Mouse (Mus musculus) heart, postnatal 4 days (tissue): Measurements from ENCODE around the gene Klk7. TPM values are rescaled to one million over a fixed set of nuclear protein-coding genes. Genes with fewer than 3 reads are reported as not detected.

Experiments used
- DNase-seq: peaks from one replicate; pipeline ENCODE4 v3.0.0; 2021
- total RNA-seq, 2 experiments: library from RNA; stranded (reverse); gene quantifications; 2 replicates each; pipeline ENCODE4 v1.2.3; 2021

Gene Klk7
- total RNA-seq, 2 experiments from 2014 or later = not detected

DNA sequence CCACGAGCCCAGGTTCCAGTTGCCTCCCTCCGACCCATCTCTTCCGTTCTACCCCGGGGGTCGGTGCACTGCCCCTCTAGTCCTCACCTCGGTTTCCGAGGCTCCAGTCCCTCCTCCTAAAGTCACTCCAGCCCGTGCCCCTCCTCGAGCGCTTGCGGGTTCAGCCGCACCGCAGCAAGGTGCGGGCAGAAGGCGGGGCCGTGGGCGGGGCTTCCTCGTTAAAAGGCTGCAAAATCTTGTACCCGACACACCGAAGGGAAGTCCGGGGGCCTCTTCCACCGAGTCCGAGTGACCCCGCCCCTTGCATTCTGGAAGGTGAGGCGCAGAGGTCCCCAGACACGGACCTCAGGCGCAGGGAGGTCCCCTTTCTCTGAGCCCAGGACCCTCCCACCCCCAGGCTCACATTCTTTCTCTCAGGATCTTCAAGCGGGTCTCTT lies 13.7 kb upstream of the Klk7 start, which contains the start of gene Klk8:
Klk8 (plus strand) TSS at position 245 of the 437 bp plus-strand sequence.
- no peak for DNase-seq

DNA sequence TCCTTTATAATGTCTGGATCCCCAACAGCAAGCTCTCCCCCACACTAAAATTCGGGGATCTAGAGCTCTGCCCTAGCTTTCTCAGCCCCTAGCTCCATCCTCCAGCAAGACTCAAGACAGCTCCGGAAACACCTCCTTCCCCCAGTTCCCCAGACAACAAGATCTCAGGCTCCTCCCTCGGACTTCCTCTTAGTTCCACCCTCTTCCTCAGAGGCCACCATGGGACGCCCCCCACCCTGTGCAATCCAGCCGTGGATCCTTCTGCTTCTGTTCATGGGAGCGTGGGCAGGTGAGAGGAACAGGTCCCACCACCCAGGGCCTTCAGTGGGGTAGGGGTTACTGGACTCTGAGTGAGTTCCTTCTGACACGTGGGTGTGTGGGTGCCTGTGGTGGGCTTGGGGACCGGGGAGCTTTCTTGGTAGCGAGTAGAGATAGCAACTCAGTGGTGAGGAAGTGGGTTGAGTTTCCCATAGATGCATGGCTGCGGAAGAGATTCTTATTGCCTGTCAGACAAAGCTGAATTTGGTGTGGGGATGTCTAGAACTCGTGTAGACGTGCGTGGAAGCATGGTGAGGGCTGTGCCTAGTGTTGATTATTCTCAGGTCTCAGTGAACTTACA lies 13.1 kb upstream of the Klk7 start:
- no peak for DNase-seq

DNA sequence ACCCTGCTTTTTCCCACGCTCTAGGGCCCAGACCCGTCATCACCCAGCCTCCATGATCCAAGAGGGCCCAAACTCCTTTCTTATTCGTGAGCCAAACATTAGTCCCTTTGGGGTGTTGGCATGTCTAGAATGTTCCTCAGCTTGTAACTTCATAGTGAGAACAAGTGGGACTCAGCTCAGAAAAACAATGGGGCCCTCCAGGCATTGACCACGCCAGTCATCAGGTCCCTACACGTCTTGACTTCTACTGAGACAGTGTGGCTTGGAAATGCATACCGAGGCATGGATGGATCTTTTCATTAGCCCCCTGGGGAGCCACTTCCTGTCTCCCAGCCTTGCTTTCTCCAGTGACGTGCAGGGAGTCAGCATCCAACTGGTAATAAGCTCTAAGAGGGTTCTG lies 11.2 kb upstream of the Klk7 start:
- DNase-seq = no peak

DNA sequence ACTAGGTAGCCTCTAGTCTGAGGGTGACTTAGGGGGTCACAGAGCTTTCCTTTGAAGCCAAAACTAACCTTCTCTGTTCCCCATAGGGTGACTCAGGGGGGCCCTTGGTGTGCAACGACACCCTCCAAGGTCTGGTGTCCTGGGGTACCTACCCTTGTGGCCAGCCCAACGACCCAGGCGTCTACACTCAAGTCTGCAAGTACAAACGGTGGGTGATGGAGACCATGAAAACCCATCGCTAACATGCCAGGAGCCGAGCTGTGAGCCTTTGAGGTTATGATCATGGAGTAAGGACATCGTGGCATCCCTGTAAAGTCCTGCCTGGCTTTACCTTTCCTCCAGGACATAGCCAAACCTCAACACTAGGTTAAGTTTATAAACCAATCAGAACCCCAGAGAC lies 4.1 kb downstream of the Klk7 start:
- no peak for DNase-seq

DNA sequence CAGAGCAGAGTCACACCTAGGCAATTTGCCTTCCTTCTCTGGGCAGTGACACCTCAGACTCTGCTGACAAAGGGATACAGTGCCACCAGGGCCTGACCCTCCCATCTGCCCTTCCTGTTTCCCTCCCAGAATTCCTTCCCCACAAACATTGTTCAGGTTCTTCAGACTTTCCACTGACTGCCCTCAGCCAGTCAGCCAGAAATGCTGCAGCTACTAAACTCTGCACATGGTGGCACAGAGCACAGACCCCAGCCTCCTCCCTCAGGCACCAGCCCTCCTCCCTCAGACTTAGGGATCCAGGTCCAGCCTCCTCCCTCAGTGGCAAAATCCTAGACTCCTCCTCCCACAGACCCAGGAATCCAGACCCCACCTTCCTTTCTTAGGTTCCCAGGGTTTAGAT lies 5.7 kb downstream of the Klk7 start:
- DNase-seq = no peak

DNA sequence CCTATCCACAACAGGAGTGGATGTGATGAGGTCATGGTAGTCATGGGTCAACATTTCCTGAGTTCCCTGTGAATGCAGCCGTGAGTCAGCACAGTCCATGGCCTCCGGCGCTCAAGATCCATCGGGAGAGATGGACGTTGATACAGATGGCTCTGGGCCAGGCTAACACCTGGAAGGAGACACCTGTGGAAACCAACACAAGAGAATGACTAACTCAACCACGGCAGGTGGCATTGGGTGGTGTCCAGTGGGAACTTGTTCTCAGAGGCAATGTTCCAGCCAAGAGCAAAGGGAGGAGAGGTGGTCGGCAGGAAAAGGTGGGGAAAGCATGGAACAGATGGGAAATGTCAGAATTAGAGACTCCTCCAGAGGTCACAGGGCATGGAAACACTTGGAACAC lies 10.5 kb downstream of the Klk7 start:
- no peak for DNase-seq

DNA sequence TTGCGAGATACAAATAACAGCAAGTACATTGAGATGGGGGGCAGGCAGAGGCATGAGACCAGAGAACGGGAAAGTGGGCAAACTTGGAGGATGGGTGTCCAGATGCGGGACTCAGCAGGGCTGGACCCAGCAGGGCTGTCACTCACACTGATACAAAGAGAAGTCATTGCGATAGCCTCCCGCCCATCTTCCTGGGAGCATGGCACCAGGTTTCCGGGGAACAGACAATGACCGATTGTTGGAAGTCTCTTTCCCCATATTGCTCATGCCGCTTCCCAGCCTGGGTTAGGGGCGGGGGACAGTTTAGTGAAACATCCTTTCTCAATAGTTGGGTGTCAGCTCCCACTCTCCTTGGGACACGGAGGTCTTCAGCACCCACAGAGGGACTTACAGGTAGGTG lies 13.1 kb downstream of the Klk7 start, which contains the start of gene Klk6:
Klk6 (plus strand) TSS at position 301 of the 400 bp plus-strand sequence.
- DNase-seq = no peak

DNA sequence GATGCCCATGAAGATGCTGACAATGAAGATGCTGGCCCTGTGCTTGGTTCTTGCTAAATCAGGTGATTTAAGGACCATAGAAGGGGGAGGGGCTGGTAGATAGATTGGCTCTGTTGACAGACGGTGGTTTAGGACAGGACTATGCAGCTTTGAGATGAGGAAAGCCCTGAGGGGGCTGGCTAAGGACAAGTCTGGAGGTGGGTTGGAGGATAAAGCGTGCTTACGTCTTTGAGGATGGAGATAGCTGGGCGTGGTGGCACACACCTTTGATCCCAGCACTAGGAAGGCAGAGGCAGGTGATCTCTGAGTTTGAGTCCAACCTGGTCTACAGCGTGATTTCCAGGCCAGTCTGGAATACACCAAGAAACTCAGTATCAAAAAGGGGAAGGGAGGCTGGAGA lies 15.0 kb downstream of the Klk7 start:
- no peak for DNase-seq

DNA sequence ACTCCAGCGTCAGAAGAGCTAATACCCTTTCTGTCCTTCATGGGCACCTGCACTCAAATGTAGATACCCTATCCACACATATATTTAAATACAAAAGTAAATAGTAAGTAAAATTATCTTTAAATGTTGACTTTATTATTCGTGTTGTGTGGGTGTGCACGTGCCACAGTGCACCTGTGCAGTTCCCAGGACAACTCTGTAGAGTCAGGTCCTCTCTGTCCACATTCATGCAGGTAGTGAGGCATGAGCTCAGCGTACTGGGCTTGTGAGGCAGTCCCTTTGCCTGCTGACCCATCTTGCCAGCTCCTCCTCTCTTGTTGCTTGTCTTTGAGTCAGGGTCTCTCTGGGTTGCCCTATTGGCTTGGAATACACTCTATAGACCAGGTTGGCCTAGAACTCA lies 16.6 kb downstream of the Klk7 start:
- DNase-seq = no peak

DNA sequence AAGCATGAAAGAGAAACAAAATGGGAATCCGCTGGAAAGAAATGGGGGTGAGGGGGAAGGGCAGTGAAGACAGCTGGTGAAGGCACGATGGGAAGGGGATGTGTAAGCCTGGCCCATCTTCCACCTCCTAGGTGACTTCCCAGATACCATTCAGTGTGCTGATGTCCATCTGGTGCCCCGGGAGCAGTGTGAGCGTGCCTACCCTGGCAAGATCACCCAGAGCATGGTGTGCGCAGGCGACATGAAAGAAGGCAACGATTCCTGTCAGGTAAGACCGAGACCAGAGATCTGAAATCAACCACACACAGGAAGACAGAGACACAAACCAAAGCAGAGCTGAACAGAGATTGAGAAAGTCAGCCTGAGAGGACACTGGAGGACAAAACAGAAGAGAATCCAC lies 17.9 kb downstream of the Klk7 start:
- no peak for DNase-seq

DNA sequence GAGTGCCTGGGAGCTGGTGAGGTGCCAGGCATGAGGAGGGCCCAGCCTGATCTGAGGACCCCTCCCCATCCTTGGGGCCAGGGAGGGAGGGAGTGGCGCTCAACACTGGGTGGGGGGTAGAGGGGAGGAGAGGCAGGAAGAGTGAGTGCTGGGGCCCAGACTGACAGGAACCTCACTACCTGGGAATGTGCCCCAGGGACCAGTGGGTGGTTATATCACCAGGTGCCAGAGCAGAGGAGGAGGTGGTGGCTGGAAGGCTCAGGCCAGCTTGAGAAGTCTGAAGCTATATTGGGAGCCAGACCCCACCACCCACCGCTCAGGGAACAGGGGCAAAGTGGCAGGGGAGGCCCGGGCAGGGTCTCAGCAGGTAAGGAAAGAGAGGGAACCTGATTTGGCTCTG lies 30.6 kb downstream of the Klk7 start, which contains the start of gene Klk5:
Klk5 (plus strand) TSS at position 271 of the 400 bp plus-strand sequence.
- DNase-seq = no peak

DNA sequence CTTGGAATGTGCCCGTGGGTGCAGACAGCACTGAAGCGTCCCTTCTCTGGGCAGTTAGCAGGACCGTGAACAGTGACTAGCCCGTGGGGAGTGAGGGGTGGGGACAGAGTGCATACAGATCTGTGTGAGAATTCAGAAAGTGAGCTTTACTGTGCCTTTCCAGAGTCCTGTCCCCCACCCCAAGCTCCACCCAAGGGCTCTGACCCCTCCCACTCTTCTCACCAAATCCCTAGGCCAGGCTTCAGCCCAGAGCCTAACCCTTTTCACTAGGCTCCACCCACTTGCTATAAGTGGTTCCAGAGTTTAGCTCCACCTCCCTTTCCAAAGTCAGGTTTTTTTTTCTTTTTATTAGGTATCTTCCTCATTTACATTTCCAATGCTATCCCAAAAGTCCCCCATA lies 32.7 kb downstream of the Klk7 start:
- no peak for DNase-seq

DNA sequence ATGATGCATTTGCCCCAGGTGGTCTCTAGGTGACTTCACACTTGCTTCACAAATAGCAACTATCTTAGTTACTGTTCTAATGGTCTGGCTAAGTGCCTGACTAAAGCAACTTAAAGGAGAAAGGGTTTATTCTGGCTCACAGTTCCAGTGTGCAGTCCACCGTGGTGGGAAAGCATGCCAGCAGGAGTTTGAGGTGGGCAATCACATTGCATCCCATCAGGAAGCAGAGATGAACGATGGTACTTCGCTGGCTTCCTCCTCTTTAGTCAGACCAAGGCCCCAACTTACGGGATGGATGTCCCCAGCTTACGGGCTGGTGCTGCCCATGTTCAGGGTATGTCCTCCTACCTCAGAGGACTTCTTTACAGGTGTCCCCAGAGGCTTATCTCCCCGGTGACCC lies 40.5 kb downstream of the Klk7 start:
- no peak for DNase-seq

DNA sequence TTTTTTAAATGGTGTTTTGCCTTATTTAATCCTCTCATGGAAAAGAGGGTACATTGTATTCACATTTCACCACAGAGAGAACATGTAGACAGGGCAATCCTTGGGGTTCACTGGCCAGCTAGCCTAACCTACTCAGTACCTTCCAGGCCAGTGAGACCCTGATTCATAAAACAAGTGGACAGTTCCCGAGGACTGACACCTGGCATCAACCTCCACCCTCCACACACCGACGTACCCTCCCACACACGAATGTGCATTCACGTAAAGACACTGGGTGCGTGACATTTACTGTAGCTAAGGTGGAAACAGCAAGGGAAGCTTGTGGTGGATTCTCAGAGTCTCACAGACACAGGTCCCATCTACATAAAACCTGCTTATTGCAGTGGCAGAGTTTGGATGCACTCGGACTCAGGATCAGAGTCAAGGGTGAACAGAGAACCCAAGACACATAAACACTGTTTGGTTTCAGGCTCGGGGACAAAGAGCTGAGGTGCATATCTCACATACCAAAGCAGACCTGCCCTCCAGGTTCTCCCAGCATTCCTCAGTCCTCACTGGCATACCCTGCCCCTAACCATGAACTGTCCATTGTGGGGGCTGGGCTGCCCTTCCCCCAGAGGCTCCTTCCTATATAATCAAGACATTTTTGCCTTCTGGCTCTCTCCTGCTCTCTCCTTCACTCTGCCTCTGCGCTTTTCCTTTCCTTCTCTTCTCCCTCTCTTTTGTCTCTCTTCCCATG lies 43.7 kb downstream of the Klk7 start:
- no peak for DNase-seq

DNA sequence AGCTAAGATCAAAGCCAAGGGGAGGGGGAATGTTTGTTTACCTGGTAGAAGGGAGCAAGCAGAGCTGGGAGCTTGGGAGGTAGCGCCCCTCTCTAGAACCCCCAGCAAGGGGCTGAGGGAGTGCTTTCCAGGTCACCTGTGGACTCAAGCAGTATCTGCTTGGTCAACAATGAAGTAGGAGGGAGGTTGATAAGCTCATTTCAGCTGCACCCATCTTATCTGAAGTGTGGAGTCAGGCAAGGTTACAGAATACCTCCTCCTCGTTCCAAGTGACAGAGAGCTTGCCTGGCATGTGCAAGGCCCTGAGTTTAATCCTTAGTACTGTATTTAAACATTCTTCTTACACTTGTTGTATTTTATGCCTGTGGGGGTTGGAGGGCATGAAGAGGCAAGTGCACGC lies 44.6 kb downstream of the Klk7 start:
- no peak for DNase-seq

DNA sequence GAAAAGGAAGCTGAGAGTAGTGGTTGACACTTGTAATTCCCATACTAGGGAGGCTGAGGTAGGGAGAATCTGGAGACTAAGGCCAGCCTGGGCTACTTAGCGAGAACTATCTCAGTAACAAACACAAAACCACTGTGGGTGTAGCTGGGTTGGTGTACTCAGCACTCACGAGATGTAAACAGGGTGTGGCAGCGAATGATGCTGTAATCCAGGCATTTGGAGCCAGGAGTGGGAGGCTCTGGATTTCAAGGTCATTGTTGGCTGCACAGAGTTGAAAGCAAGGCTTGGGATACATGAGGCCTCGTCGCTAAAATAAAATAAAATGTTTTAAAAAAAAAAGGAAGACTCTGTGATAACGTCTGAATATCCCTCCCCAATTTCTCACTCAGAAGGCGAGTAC lies 45.2 kb downstream of the Klk7 start:
- DNase-seq = no peak

DNA sequence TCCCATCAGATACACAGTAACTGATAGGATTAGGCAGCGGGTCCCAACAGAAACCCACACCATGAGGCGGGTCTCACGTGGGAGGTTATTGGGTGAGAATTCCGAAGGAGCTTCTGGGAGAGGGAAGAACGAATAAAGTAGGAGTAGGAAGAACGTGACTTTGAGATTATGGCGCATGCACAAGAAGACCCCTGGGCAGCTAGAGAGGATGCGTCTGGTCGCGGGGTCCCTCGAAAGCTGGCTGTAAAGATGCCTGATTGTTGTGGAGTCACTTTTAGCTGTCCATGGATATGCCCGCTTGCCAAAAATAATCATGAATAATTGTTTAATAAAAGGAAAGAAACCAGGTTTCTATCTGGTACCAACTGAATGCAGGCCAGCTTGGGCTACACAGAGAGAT lies 46.4 kb downstream of the Klk7 start:
- no peak for DNase-seq

DNA sequence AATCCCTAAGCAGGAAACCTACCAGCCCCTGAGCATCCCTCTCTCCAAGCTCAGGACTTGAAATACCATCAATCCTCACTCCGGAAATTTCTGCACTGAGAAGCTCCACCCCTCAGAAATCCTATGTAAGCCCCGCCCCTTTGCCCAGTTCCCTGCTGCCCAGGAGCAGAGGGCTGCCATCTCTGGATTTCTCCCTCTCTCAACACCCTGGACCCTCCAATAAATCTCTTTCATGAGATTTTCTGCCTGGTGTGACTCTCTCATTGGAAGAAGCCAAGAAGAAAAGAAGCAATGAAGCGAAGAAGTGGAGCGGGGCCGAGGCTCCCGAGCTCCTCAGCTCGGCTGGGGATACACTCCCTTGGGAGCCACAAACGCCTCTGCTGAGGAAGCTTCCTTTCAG lies 49.3 kb downstream of the Klk7 start:
- no peak for DNase-seq

Other genes starting within 250 kb of the Klk7 start
- 1 to 10 TPM; 1.0 to 1.1 TPM for gene Zfp658, start 249.0 kb upstream of the Klk7 start, total RNA-seq
- gene Zfp719, start 231.7 kb upstream of the Klk7 start, total RNA-seq = 1 to 10 TPM; 9.4 to 10.0 TPM
- not detected for gene Zfp819, start 204.1 kb upstream of the Klk7 start, total RNA-seq
- not detected for gene Ceacam18, start 176.6 kb upstream of the Klk7 start, total RNA-seq
- under 1 TPM; 0.34 to 0.48 TPM for gene Siglece, start 151.1 kb upstream of the Klk7 start, total RNA-seq
- 1 to 10 TPM; 4.7 to 5.6 TPM for gene Ctu1, start 139.3 kb upstream of the Klk7 start, total RNA-seq
- gene Klk14, start 120.9 kb upstream of the Klk7 start, total RNA-seq = not detected
- gene Klk13, start 98.7 kb upstream of the Klk7 start, total RNA-seq = not detected
- gene Klk12, start 42.4 kb upstream of the Klk7 start, total RNA-seq = not detected
- not detected for gene Klk11, start 36.7 kb upstream of the Klk7 start, total RNA-seq
- not detected for gene Klk10, start 30.3 kb upstream of the Klk7 start, total RNA-seq
- not detected for gene Klk9, start 19.4 kb upstream of the Klk7 start, total RNA-seq
- 10 to 100 TPM; 10.6 to 17.4 TPM for gene Klk8, start 13.7 kb upstream of the Klk7 start, total RNA-seq
- not detected for gene Klk6, start 13.2 kb downstream of the Klk7 start, total RNA-seq
- gene Klk5, start 30.7 kb downstream of the Klk7 start, total RNA-seq = not detected
- gene Klk4, start 69.9 kb downstream of the Klk7 start, total RNA-seq = not detected
- gene Klk15, start 122.4 kb downstream of the Klk7 start, total RNA-seq = not detected
- not detected for gene Klk1b8, start 139.4 kb downstream of the Klk7 start, total RNA-seq
- gene Klk1b1, start 155.5 kb downstream of the Klk7 start, total RNA-seq = not detected
- not detected for gene Klk1b9, start 164.8 kb downstream of the Klk7 start, total RNA-seq
- not detected for gene Klk1b11, start 184.6 kb downstream of the Klk7 start, total RNA-seq
- not detected for gene Klk1b26, start 200.9 kb downstream of the Klk7 start, total RNA-seq
- gene Klk1b27, start 241.0 kb downstream of the Klk7 start, total RNA-seq = not detected